Mouse (Mus musculus) frontal cortex, postnatal 10 days (tissue): ENCODE measurements at regions not wholly inside any gene's neighbourhood (a gene's known extent, or its start where the extent isn't known, plus 50 kb on each side); places are given as distances from the start of the nearest gene placed in this dataset.
A peak's percentile ranks its signal among the peaks of the same experiment; 100 is the strongest.

ENCODE experiments used
- DNase-seq, 2 experiments: peaks; one replicate each; pipeline ENCODE4 v3.0.0; 2022; ENCODE audit warnings: low spot score in 2 of 2, mixed read lengths in 1 of 2

GRCm38 (mm10) chr2:27590511-27590910, 75.6 kb downstream of the Wdr5 start:
- no peak for DNase-seq

GRCm38 (mm10) chr2:27591668-27592067, 76.7 kb downstream of the Wdr5 start:
- no peak for DNase-seq

GRCm38 (mm10) chr2:27593338-27593737, 78.4 kb downstream of the Wdr5 start:
- no peak for DNase-seq

- no peak for DNase-seq
Measured at GRCm38 (mm10) chr2:27595251-27595650, 80.3 kb downstream of the Wdr5 start.

GRCm38 (mm10) chr2:27596217-27596616, 80.0 kb upstream of the Rxra start:
- no peak for DNase-seq

- DNase-seq: no peak
Measured at GRCm38 (mm10) chr2:27596966-27597365, 79.3 kb upstream of the Rxra start.

- no peak for DNase-seq
Measured at GRCm38 (mm10) chr2:27597901-27598300, 78.3 kb upstream of the Rxra start.

- peak; percentile 49 to 67 for DNase-seq
Measured at GRCm38 (mm10) chr2:27599061-27599768, 77.0 kb upstream of the Rxra start.

- DNase-seq: no peak
Measured at GRCm38 (mm10) chr2:27599769-27600167, 76.5 kb upstream of the Rxra start.

GRCm38 (mm10) chr2:27603333-27603732, 72.9 kb upstream of the Rxra start:
- no peak for DNase-seq

GRCm38 (mm10) chr2:27604588-27604987, 71.7 kb upstream of the Rxra start:
- DNase-seq: no peak

- no peak for DNase-seq
Measured at GRCm38 (mm10) chr2:27606816-27607215, 69.4 kb upstream of the Rxra start.

GRCm38 (mm10) chr2:27621741-27622140, 54.5 kb upstream of the Rxra start:
- no peak for DNase-seq

- DNase-seq: no peak
Measured at GRCm38 (mm10) chr2:27624656-27625366, 51.4 kb upstream of the Rxra start.
